Mouse (Mus musculus): ENCODE measurements around the gene Tas2r144.
A peak's percentile ranks its signal among the peaks of the same experiment; 100 is the strongest.

Gene Tas2r144

DNA sequence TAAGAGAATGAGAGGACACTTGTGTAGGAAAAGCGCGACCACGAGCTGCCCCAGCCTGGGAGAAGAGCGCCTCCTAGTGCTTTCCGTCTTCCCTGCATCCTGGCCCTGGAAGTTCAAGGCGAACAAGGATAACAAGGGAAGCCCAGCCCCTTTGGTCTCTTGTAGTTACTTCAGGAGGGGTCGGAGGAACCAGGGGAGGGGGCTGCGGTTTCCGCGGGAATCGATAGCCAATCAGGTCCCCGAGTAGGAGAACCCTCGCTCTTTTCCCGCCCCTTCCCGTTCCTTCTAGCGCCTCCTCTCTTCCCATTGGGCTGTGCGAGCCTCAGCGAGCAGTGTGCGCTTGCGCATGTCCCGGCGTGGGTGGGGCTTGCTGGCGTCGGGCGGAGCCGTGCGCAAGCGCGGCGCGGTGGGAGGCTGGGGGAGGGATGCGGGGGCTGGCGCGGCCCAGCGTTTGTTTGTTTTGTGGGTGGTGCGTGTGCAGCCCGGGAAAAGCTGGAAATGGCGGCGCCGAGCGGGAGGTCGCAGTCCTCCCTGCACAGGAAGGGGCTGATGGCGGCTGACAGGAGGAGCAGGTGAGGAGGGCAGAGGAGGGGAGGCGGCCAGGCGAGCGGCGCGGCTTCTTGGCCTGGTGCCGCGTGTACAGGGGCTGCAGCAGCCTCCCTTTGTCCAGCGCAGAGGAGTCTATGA, 49.6 kb downstream of the Tas2r144 start, which contains the start of gene Casp2:
Casp2 (plus strand) TSS at position 360 of the 687 bp plus-strand sequence.
- DNase-seq (ENCODE audit: low spot score in 2 of 2): peak; percentile 97 to 98
